Mouse (Mus musculus) embryonic facial prominence, embryonic 11.5 days (tissue): ENCODE results near the gene Stk32c. TPM values are rescaled to one million over a fixed set of nuclear protein-coding genes. Genes with fewer than 3 reads are reported as not detected.

ENCODE experiments used
- ATAC-seq: fragments of 200-750 bp; cut with Nextera tagmentation; replicated peaks from 2 replicates; pipeline ENCODE4 v1.8.0; 2017; ENCODE audit warnings: low read depth; ENCODE audit not compliant: insufficient number of reproducible peaks, low FRiP score, low TSS enrichment
- DNase-seq: peaks from one replicate; pipeline ENCODE4 v3.0.0-alpha.2; 2015; ENCODE audit warnings: low spot score
- H3K27ac ChIP-seq: fragments of 300-500 bp; sonication (generic); replicated peaks from 2 replicates; pipeline ENCODE4 v1.5.1; 2014; ENCODE audit warnings: mild to moderate bottlenecking, low read depth, low read length, control low read depth
- H3K27me3 ChIP-seq: fragments of 300-500 bp; sonication (generic); 2 replicates; pipeline ENCODE4 v1.6.1; 2014; ENCODE audit warnings: mild to moderate bottlenecking, low read length, moderate library complexity, mixed read lengths; ENCODE audit not compliant: control insufficient read depth, insufficient read depth
- H3K36me3 ChIP-seq: fragments of 300-500 bp; sonication (generic); replicated peaks from 2 replicates; pipeline ENCODE4 v1.6.1; 2014; ENCODE audit warnings: low read depth, mild to moderate bottlenecking, low read length, moderate library complexity, mixed read lengths; ENCODE audit not compliant: control insufficient read depth, insufficient read depth
- H3K4me1 ChIP-seq: fragments of 300-500 bp; sonication (generic); 2 replicates; pipeline ENCODE4 v1.6.1; 2014; ENCODE audit warnings: low read length, mixed read lengths; ENCODE audit not compliant: control insufficient read depth, insufficient read depth
- H3K4me2 ChIP-seq: fragments of 300-500 bp; sonication (generic); 2 replicates; pipeline ENCODE4 v1.6.1; 2014; ENCODE audit warnings: low read depth, mild to moderate bottlenecking, control low read depth, low read length, moderate library complexity
- H3K4me3 ChIP-seq: fragments of 300-500 bp; sonication (generic); 2 replicates; pipeline ENCODE4 v1.5.1; 2014; ENCODE audit warnings: low read depth, low read length, control low read depth
- H3K9ac ChIP-seq: fragments of 300-500 bp; sonication (generic); replicated peaks from 2 replicates; pipeline ENCODE4 v1.6.1; 2014; ENCODE audit warnings: mild to moderate bottlenecking, control low read depth, low read length
- H3K9me3 ChIP-seq: fragments of 300-500 bp; sonication (generic); replicated peaks from 2 replicates; pipeline ENCODE4 v1.6.1; 2016; ENCODE audit warnings: mild to moderate bottlenecking, low read length, inconsistent platforms, mixed read lengths; ENCODE audit not compliant: control insufficient read depth
- WGBS: fragments of 180-500 bp; shearing (Covaris S2); extraction: QIAGEN DNeasy Blood & Tissue Kit; methylation state at CpG from one replicate; pipeline ENCODE4 v1.1.7; 2014; 5-methylcytosine and 5-hydroxymethylcytosine counted together
- polyA plus RNA-seq: library from polyadenylated mRNA; unstranded; fragments of >200 nt; fragmentation: Nextera tagmentation; extraction: Ambion mirVana; gene quantifications from 2 replicates; pipeline ENCODE4 v1.2.1, GENCODE M21; 2014

Stk32c gene
- polyA plus RNA-seq, 1 experiment from 2014 or later: 0.36 TPM

- Histone ChIP-seq H3K9me3 (no peaks in the 10 kb centered on the region), H3K27me3 (no peaks in the 10 kb centered on the region), H3K9ac (no peak overlapping the region), H3K4me1 (no peaks in the 10 kb centered on the region), H3K4me3 (no peak overlapping the region), H3K36me3 (no peaks in the 10 kb centered on the region), H3K27ac (no peak overlapping the region), H3K4me2 (no peak overlapping the region)
- DNase-seq (peak; percentile 82), ATAC-seq (no peak)
- WGBS: 34% methylated on average over 7 of the region's 7 CpGs
Measured at GRCm38 (mm10) chr7:139208023-139208772, 4.9 kb downstream of the Stk32c start.

- Histone ChIP-seq H3K27ac (no peak overlapping the region), H3K4me3 (no peak overlapping the region), H3K4me2 (no peak overlapping the region), H3K9me3 (no peaks in the 10 kb centered on the region), H3K27me3 (no peaks in the 10 kb centered on the region), H3K4me1 (no peaks in the 10 kb centered on the region), H3K36me3 (no peaks in the 10 kb centered on the region), H3K9ac (no peak overlapping the region)
- WGBS: 65% methylated on average over 6 of the region's 6 CpGs
- DNase-seq (no peak), ATAC-seq (no peak)
Measured at GRCm38 (mm10) chr7:139201209-139201608, 11.9 kb downstream of the Stk32c start.

- Histone ChIP-seq H3K36me3 (no peaks in the 10 kb centered on the region), H3K4me2 (no peak overlapping the region), H3K4me3 (no peak overlapping the region), H3K27ac (no peak overlapping the region), H3K4me1 (no peaks in the 10 kb centered on the region), H3K9me3 (no peaks in the 10 kb centered on the region), H3K9ac (no peak overlapping the region), H3K27me3 (no peaks in the 10 kb centered on the region)
- WGBS: 35% methylated on average over 7 of the region's 7 CpGs
- ATAC-seq (peak; percentile 56; the same call in 1 of the 2 replicates), DNase-seq (peak; percentile 83)
Measured at GRCm38 (mm10) chr7:139200108-139200507, 13.0 kb downstream of the Stk32c start.

GRCm38 (mm10) chr7:139197022-139197421 lies 16.1 kb downstream of the Stk32c start:
- H3K36me3 ChIP-seq: no peaks in the 10 kb centered on the region
- H3K4me2 ChIP-seq: no peak overlapping the region
- H3K4me1 ChIP-seq: no peaks in the 10 kb centered on the region
- ATAC-seq (no peak), DNase-seq (no peak)
- no peaks in the 10 kb centered on the region for H3K9me3 ChIP-seq
- no peak overlapping the region for H3K27ac ChIP-seq
- 84% methylated on average over 4 of the region's 4 CpGs for WGBS
- no peak overlapping the region for H3K9ac ChIP-seq
- H3K4me3 ChIP-seq: no peak overlapping the region
- no peaks in the 10 kb centered on the region for H3K27me3 ChIP-seq

GRCm38 (mm10) chr7:139191619-139192018 lies 21.5 kb downstream of the Stk32c start:
- no peak for ATAC-seq
- Histone ChIP-seq H3K27me3 (peaks cover 14% of the 10 kb centered on the region), H3K4me3 (no peak overlapping the region), H3K9me3 (no peaks in the 10 kb centered on the region), H3K4me2 (no peak overlapping the region), H3K9ac (no peak overlapping the region), H3K36me3 (no peaks in the 10 kb centered on the region), H3K27ac (no peak overlapping the region), H3K4me1 (no peaks in the 10 kb centered on the region; the same call in 1 of the 2 replicates)
- DNase-seq: no peak
- WGBS: 71% methylated on average over 6 of the region's 6 CpGs

GRCm38 (mm10) chr7:139190616-139191015 lies 22.5 kb downstream of the Stk32c start:
- 87% methylated on average over 4 of the region's 4 CpGs for WGBS
- ATAC-seq (no peak), DNase-seq (no peak)
- Histone ChIP-seq H3K27me3 (peaks cover 21% of the 10 kb centered on the region), H3K9me3 (no peaks in the 10 kb centered on the region), H3K4me2 (no peak overlapping the region), H3K27ac (no peak overlapping the region), H3K36me3 (no peaks in the 10 kb centered on the region), H3K9ac (no peak overlapping the region), H3K4me3 (no peak overlapping the region), H3K4me1 (no peaks in the 10 kb centered on the region; the same call in 1 of the 2 replicates)

- Histone ChIP-seq H3K27me3 (peaks cover 21% of the 10 kb centered on the region), H3K36me3 (no peaks in the 10 kb centered on the region), H3K4me2 (peak overlapping the region; percentile 99), H3K9me3 (no peaks in the 10 kb centered on the region), H3K9ac (peak overlapping the region; percentile 7; the same call in 1 of the 2 replicates), H3K4me3 (peak overlapping the region; percentile 67), H3K4me1 (no peaks in the 10 kb centered on the region; the same call in 1 of the 2 replicates), H3K27ac (no peak overlapping the region)
- 1% methylated on average over 23 of the region's 23 CpGs for WGBS
- ATAC-seq (peak; percentile 66), DNase-seq (peak; percentile 73)
Measured at GRCm38 (mm10) chr7:139188634-139189207, 24.4 kb downstream of the Stk32c start.
